9 mouse cellular contexts compared by ENCODE assay signal in genomic region chr5:112642731-112643130, GRCm38 (mm10).
DNase-seq lines count a peak whose midpoint lies in the region; ATAC-seq and TF ChIP-seq lines count a peak whose summit lies in the region.
"Had no signal": no experiment of that assay in that cellular context is flagged by ENCODE, and none has a peak within 500 bp of the region (broad histone marks: within the 10 kb centered on the region; RNA-seq: fewer than 3 reads in every experiment).

No protein-coding gene starts in this region.

- no peaks in the 10 kb centered on the region for H3K9me3 ChIP-seq in hindbrain, postnatal 0 days (ENCODE audit: low read length)
- H3K9me3 ChIP-seq in hindbrain, embryonic 14.5 days (ENCODE audit: control insufficient read depth, low read length) = no peaks in the 10 kb centered on the region
- no peaks in the 10 kb centered on the region for H3K9me3 ChIP-seq in forebrain, embryonic 16.5 days (ENCODE audit: control insufficient read depth, low read length)
- H3K9me3 ChIP-seq: heart, embryonic 13.5 days; liver, embryonic 15.5 days had no signal

- no peak for ATAC-seq in hindbrain, postnatal 0 days
- ATAC-seq in hindbrain, embryonic 14.5 days (ENCODE audit: low FRiP score) = no peak
- ATAC-seq in forebrain, embryonic 16.5 days = no peak

- H3K27me3 ChIP-seq in hindbrain, postnatal 0 days (ENCODE audit: insufficient read depth, low read length) = no peaks in the 10 kb centered on the region
- no peaks in the 10 kb centered on the region for H3K27me3 ChIP-seq in hindbrain, embryonic 14.5 days (ENCODE audit: control insufficient read depth, insufficient read depth, low read length)
- H3K27me3 ChIP-seq in forebrain, embryonic 16.5 days (replicated peaks; ENCODE audit: control insufficient read depth, insufficient read depth, low read length) = no peaks in the 10 kb centered on the region
- H3K27me3 ChIP-seq: liver, embryonic 15.5 days had no signal

- no peaks in the 10 kb centered on the region for H3K4me1 ChIP-seq in hindbrain, postnatal 0 days (ENCODE audit: insufficient read depth, low read length)
- H3K4me1 ChIP-seq in hindbrain, embryonic 14.5 days (replicated peaks; ENCODE audit: control insufficient read depth, insufficient read depth, low read length) = peaks cover 12% of the 10 kb centered on the region; the same call in 1 of the 2 replicates
- H3K4me1 ChIP-seq in forebrain, embryonic 16.5 days (replicated peaks; ENCODE audit: control insufficient read depth, insufficient read depth, low read length) = peaks cover 12% of the 10 kb centered on the region
- H3K4me1 ChIP-seq: liver, embryonic 15.5 days had no signal

- H3K4me3 ChIP-seq in hindbrain, postnatal 0 days (ENCODE audit: low read length) = no peak overlapping the region
- no peak overlapping the region for H3K4me3 ChIP-seq in hindbrain, embryonic 14.5 days (replicated peaks; ENCODE audit: low read length)
- H3K4me3 ChIP-seq in forebrain, embryonic 16.5 days (replicated peaks; ENCODE audit: low read length) = no peak overlapping the region
- H3K4me3 ChIP-seq: heart, embryonic 13.5 days; liver, embryonic 15.5 days had no signal

- no peak overlapping the region for H3K27ac ChIP-seq in hindbrain, postnatal 0 days
- no peak overlapping the region for H3K27ac ChIP-seq in hindbrain, embryonic 14.5 days
- H3K27ac ChIP-seq in forebrain, embryonic 16.5 days (ENCODE audit: low read length) = no peak overlapping the region
- H3K27ac ChIP-seq: heart, embryonic 13.5 days; liver, embryonic 15.5 days had no signal

- no peak for DNase-seq in hindbrain, postnatal 0 days (ENCODE audit: low spot score)
- DNase-seq in hindbrain, embryonic 14.5 days (ENCODE audit: low spot score) = no peak
- peak; percentile 2 for DNase-seq in thymus, postnatal 25 days
- DNase-seq in thymus, postnatal 14 days = no peak
- DNase-seq in embryo, embryonic 10.5 days (ENCODE audit: low spot score) = peak; percentile 58
- DNase-seq in yolk sac, embryonic 10.5 days (ENCODE audit: low spot score) = no peak

- H3K4me2 ChIP-seq in hindbrain, postnatal 0 days (ENCODE audit: low read depth, low read length) = no peak overlapping the region
- no peak overlapping the region for H3K4me2 ChIP-seq in hindbrain, embryonic 14.5 days (replicated peaks)
- no peak overlapping the region for H3K4me2 ChIP-seq in forebrain, embryonic 16.5 days (ENCODE audit: low read length)
- H3K4me2 ChIP-seq: heart, embryonic 13.5 days; liver, embryonic 15.5 days had no signal

- 43% methylated on average over 10 of the region's 10 CpGs for WGBS in hindbrain, postnatal 0 days
- WGBS in hindbrain, embryonic 14.5 days = 59% methylated on average over 10 of the region's 10 CpGs
- 64% methylated on average over 10 of the region's 10 CpGs for WGBS in forebrain, embryonic 16.5 days

- no peak overlapping the region for H3K9ac ChIP-seq in hindbrain, postnatal 0 days (replicated peaks; ENCODE audit: low read length)
- H3K9ac ChIP-seq in hindbrain, embryonic 14.5 days = no peak overlapping the region
- H3K9ac ChIP-seq in forebrain, embryonic 16.5 days (replicated peaks; ENCODE audit: low read depth, low read length) = no peak overlapping the region
- H3K9ac ChIP-seq: heart, embryonic 13.5 days; liver, embryonic 15.5 days had no signal

- peak; percentile 73 for TF ChIP-seq CTCF in hindbrain, postnatal 0 days (IDR thresholded peaks at IDR 0.05; ENCODE audit: low read depth)

- H3K36me3 ChIP-seq in hindbrain, postnatal 0 days (ENCODE audit: insufficient read depth, low read length) = no peaks in the 10 kb centered on the region
- no peaks in the 10 kb centered on the region for H3K36me3 ChIP-seq in hindbrain, embryonic 14.5 days (replicated peaks; ENCODE audit: control insufficient read depth, insufficient read depth)
- H3K36me3 ChIP-seq in forebrain, embryonic 16.5 days (ENCODE audit: control insufficient read depth, insufficient read depth) = no peaks in the 10 kb centered on the region
- H3K36me3 ChIP-seq: heart, embryonic 13.5 days; liver, embryonic 15.5 days had no signal

Comparison
In these comparisons a context has a peak if more than half of its experiments do, and no peak if none do; other contexts are left out.
1. DNase-seq: peak in thymus, postnatal 25 days (single experiment) and embryo, embryonic 10.5 days (single experiment); none in hindbrain, postnatal 0 days (single experiment), hindbrain, embryonic 14.5 days (single experiment), thymus, postnatal 14 days (single experiment) and yolk sac, embryonic 10.5 days (single experiment).